Mouse (Mus musculus) heart, embryonic 13.5 days (tissue): ENCODE measurements at regions not wholly inside any gene's neighbourhood (a gene's known extent, or its start where the extent isn't known, plus 50 kb on each side); places are given as distances from the start of the nearest gene placed in this dataset.
"Not testable (repeated sequence)": the region's sequence is repeated elsewhere in the genome, so short reads cannot be mapped to it uniquely, and the experiment has no call there.

Experiments used
- ATAC-seq: fragments of 200-750 bp; cut with Nextera tagmentation; 2 replicates; pipeline ENCODE4 v1.8.0; 2017; ENCODE audit warnings: moderate TSS enrichment; ENCODE audit not compliant: insufficient number of reproducible peaks, low FRiP score, low TSS enrichment; ENCODE audit errors: extremely low read depth
- H3K27ac ChIP-seq: fragments of 300-500 bp; sonication (generic); replicated peaks from 2 replicates; pipeline ENCODE4 v1.5.1; 2015; ENCODE audit warnings: moderate library complexity, mild to moderate bottlenecking, inconsistent platforms
- H3K27me3 ChIP-seq: fragments of 300-500 bp; sonication (generic); replicated peaks from 2 replicates; pipeline ENCODE4 v1.6.1; 2015; ENCODE audit warnings: mild to moderate bottlenecking, inconsistent platforms
- H3K36me3 ChIP-seq: fragments of 300-500 bp; sonication (generic); 2 replicates; pipeline ENCODE4 v1.6.1; 2015; ENCODE audit warnings: mild to moderate bottlenecking, inconsistent platforms
- H3K4me1 ChIP-seq: fragments of 300-500 bp; sonication (generic); 2 replicates; pipeline ENCODE4 v1.6.1; 2015; ENCODE audit warnings: inconsistent platforms
- H3K4me2 ChIP-seq: fragments of 300-500 bp; sonication (generic); 2 replicates; pipeline ENCODE4 v1.6.1; 2015; ENCODE audit warnings: inconsistent platforms, mild to moderate bottlenecking, moderate library complexity
- H3K4me3 ChIP-seq: fragments of 300-500 bp; sonication (generic); 2 replicates; pipeline ENCODE4 v1.5.1; 2015; ENCODE audit warnings: moderate library complexity, mild to moderate bottlenecking, inconsistent platforms
- H3K9ac ChIP-seq: fragments of 300-500 bp; sonication (generic); 2 replicates; pipeline ENCODE4 v1.6.1; 2015; ENCODE audit warnings: inconsistent platforms, mild to moderate bottlenecking, moderate library complexity
- H3K9me3 ChIP-seq: fragments of 300-500 bp; sonication (generic); 2 replicates; pipeline ENCODE4 v1.6.1; 2016; ENCODE audit warnings: inconsistent platforms
- WGBS: fragments of 180-500 bp; shearing (Covaris S2); methylation state at CpG from one replicate; pipeline ENCODE4 v1.1.7; 2015; ENCODE audit warnings: mixed read lengths; 5-methylcytosine and 5-hydroxymethylcytosine counted together

GRCm38 (mm10) chr1:109811191-109811590 is 171.0 kb upstream of the Cdh7 start:
- not testable (repeated sequence) for H3K27me3 ChIP-seq, H3K9ac ChIP-seq, H3K4me3 ChIP-seq, H3K36me3 ChIP-seq, H3K27ac ChIP-seq, H3K9me3 ChIP-seq, H3K4me1 ChIP-seq, ATAC-seq, H3K4me2 ChIP-seq
- WGBS = 59% methylated on average over 2 of the region's 2 CpGs

- no peak overlapping the region for H3K27ac ChIP-seq
- H3K27me3 ChIP-seq = no peaks in the 10 kb centered on the region
- ATAC-seq = no peak
- H3K4me2 ChIP-seq = no peak overlapping the region
- no peaks in the 10 kb centered on the region for H3K4me1 ChIP-seq
- H3K9me3 ChIP-seq = no peaks in the 10 kb centered on the region
- no peaks in the 10 kb centered on the region for H3K36me3 ChIP-seq
- H3K9ac ChIP-seq = no peak overlapping the region
- no peak overlapping the region for H3K4me3 ChIP-seq
Observed at GRCm38 (mm10) chr1:109850591-109850990, 131.6 kb upstream of the Cdh7 start.

- 66% methylated on average over 1 of the region's 1 CpGs for WGBS
- ATAC-seq = no peak
- H3K27ac ChIP-seq = no peak overlapping the region
Observed at GRCm38 (mm10) chr1:109898652-109899051, 83.6 kb upstream of the Cdh7 start.

GRCm38 (mm10) chr1:109929483-109930255 is 52.6 kb upstream of the Cdh7 start:
- peak; percentile 25; the same call in 1 of the 2 replicates for ATAC-seq
- Histone ChIP-seq H3K9me3 (no peaks in the 10 kb centered on the region), H3K27me3 (no peaks in the 10 kb centered on the region), H3K4me2 (no peak overlapping the region), H3K9ac (no peak overlapping the region), H3K4me3 (no peak overlapping the region), H3K4me1 (no peaks in the 10 kb centered on the region), H3K27ac (no peak overlapping the region), H3K36me3 (no peaks in the 10 kb centered on the region)
- WGBS = 49% methylated on average over 2 of the region's 2 CpGs

More at GRCm38 (mm10) chr1:109898652-109899051, 83.6 kb upstream of the Cdh7 start:
- no peak overlapping the region for H3K9ac ChIP-seq
- H3K4me3 ChIP-seq = no peak overlapping the region
- H3K36me3 ChIP-seq = no peaks in the 10 kb centered on the region
- no peak overlapping the region for H3K4me2 ChIP-seq
- no peaks in the 10 kb centered on the region for H3K4me1 ChIP-seq
- no peaks in the 10 kb centered on the region for H3K27me3 ChIP-seq
- H3K9me3 ChIP-seq = no peaks in the 10 kb centered on the region
